Mouse (Mus musculus) heart, embryonic 13.5 days (tissue): ENCODE results near the gene Cacng3. TPM values are rescaled to one million over a fixed set of nuclear protein-coding genes. Genes with fewer than 3 reads are reported as not detected.

Experiments used
- ATAC-seq: fragments of 200-750 bp; cut with Nextera tagmentation; 2 replicates; pipeline ENCODE4 v1.8.0; 2017; ENCODE audit warnings: moderate TSS enrichment; ENCODE audit not compliant: insufficient number of reproducible peaks, low FRiP score, low TSS enrichment; ENCODE audit errors: extremely low read depth
- H3K27ac ChIP-seq: fragments of 300-500 bp; sonication (generic); replicated peaks from 2 replicates; pipeline ENCODE4 v1.5.1; 2015; ENCODE audit warnings: moderate library complexity, mild to moderate bottlenecking, inconsistent platforms
- H3K27me3 ChIP-seq: fragments of 300-500 bp; sonication (generic); replicated peaks from 2 replicates; pipeline ENCODE4 v1.6.1; 2015; ENCODE audit warnings: mild to moderate bottlenecking, inconsistent platforms
- H3K36me3 ChIP-seq: fragments of 300-500 bp; sonication (generic); 2 replicates; pipeline ENCODE4 v1.6.1; 2015; ENCODE audit warnings: mild to moderate bottlenecking, inconsistent platforms
- H3K4me1 ChIP-seq: fragments of 300-500 bp; sonication (generic); 2 replicates; pipeline ENCODE4 v1.6.1; 2015; ENCODE audit warnings: inconsistent platforms
- H3K4me2 ChIP-seq: fragments of 300-500 bp; sonication (generic); 2 replicates; pipeline ENCODE4 v1.6.1; 2015; ENCODE audit warnings: inconsistent platforms, mild to moderate bottlenecking, moderate library complexity
- H3K4me3 ChIP-seq: fragments of 300-500 bp; sonication (generic); 2 replicates; pipeline ENCODE4 v1.5.1; 2015; ENCODE audit warnings: moderate library complexity, mild to moderate bottlenecking, inconsistent platforms
- H3K9ac ChIP-seq: fragments of 300-500 bp; sonication (generic); 2 replicates; pipeline ENCODE4 v1.6.1; 2015; ENCODE audit warnings: inconsistent platforms, mild to moderate bottlenecking, moderate library complexity
- H3K9me3 ChIP-seq: fragments of 300-500 bp; sonication (generic); 2 replicates; pipeline ENCODE4 v1.6.1; 2016; ENCODE audit warnings: inconsistent platforms
- WGBS: fragments of 180-500 bp; shearing (Covaris S2); methylation state at CpG from one replicate; pipeline ENCODE4 v1.1.7; 2015; ENCODE audit warnings: mixed read lengths; 5-methylcytosine and 5-hydroxymethylcytosine counted together
- polyA plus RNA-seq: library from polyadenylated mRNA; unstranded; fragments of >200 nt; fragmentation: Nextera tagmentation; extraction: Ambion mirVana; gene quantifications from 2 replicates; pipeline ENCODE4 v1.2.1, GENCODE M21; 2015

Cacng3 gene
- polyA plus RNA-seq, 1 experiment from 2014 or later, result 0.11 TPM

DNA sequence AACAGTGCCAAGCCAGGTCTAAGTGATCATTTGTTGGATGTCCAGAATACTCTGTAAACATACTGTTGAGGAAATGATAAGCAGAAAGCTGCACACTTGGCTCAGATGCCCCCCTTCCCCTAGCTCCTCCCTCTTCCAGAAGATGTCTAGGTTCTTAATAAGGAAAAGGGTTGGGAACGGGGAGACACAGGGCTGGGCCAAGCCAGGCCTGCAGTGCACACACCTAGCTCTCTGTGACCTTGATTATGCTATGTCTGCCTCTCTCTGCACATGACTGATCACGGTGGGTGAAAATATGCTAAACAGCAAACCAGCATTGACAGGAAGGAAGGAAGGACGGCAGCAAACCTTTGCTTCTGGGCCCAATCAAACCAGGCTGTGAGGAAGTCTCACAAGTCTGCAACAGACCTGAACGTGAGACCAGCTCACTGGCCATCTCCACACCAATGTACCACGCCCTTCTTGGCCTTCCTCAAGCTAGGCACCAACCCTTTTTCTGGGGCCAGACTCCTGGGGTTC lies 53.1 kb downstream of the Cacng3 start:
- no peak for ATAC-seq
- 23% methylated on average over 5 of the region's 5 CpGs for WGBS
- Histone ChIP-seq H3K36me3 (no peaks in the 10 kb centered on the region), H3K9me3 (no peaks in the 10 kb centered on the region), H3K27me3 (no peaks in the 10 kb centered on the region), H3K4me3 (no peak overlapping the region), H3K9ac (no peak overlapping the region), H3K4me2 (no peak overlapping the region), H3K27ac (no peak overlapping the region), H3K4me1 (0 out of 2 replicates have a peak, but pooled peaks cover 3% of the 10 kb centered on the region)

DNA sequence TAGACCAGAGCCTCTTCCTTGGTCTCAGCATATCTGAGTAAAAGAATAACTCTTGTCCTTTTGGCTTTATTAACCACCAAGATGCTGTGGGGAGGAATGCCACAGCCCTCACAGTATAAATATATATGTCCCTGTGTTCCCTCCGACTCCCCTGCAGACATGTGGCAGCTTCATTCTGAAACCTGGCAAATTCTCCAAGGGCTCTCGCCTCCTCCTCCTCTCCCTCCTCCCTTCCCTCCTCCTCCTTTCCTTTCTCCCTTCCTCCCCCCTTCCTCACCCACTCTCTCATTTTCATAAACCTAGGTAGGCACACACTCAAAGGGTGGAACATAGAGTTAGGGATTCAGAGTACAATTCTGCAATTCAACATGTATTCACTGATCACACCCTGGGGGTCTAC lies 56.1 kb downstream of the Cacng3 start:
- no peaks in the 10 kb centered on the region for H3K36me3 ChIP-seq
- 70% methylated on average over 2 of the region's 2 CpGs for WGBS
- no peaks in the 10 kb centered on the region for H3K9me3 ChIP-seq
- H3K9ac ChIP-seq, result no peak overlapping the region
- no peak for ATAC-seq
- H3K4me2 ChIP-seq, result no peak overlapping the region
- no peak overlapping the region for H3K4me3 ChIP-seq
- H3K4me1 ChIP-seq, result 0 out of 2 replicates have a peak, but pooled peaks cover 3% of the 10 kb centered on the region
- H3K27ac ChIP-seq, result no peak overlapping the region
- H3K27me3 ChIP-seq, result no peaks in the 10 kb centered on the region

DNA sequence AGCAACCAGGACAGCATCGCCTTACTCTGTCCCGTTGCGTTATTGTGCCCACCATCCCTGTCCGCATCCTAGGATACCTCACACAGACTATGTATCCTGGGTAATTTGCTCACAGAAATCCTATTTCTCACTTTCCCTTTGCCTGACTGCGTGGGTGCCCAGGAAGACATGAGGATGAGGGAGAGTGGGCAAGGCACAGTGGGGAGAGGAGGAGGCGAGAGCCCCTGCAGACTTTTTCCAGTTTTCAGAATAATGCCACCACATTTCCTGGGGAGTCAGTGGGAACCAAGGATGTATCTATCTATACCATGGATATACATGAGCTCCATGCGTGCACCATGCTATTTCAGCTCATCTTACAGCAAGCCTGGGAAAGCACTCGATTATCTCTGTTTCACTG lies 57.9 kb downstream of the Cacng3 start:
- WGBS, result 82% methylated on average over 8 of the region's 8 CpGs

DNA sequence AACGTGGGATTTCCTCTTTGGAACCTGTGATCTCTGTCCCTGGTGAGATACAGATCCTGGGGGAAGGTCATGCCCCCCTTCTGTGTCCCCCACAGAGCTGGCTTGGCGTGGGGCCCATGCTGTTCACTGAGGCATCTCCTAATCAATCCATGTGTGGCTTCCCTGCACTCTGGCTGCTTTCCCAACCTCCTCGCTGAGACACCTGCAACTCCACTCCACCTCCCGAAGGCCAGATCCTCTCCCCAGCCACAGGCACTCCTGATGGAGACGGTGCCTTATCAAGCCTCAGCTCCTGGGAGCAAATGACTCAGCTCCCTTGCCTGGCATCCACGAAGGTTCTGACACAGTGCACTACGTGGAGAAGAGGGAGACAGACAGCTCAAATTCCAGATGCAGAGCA lies 58.6 kb downstream of the Cacng3 start:
- Histone ChIP-seq H3K4me1 (no peaks in the 10 kb centered on the region), H3K36me3 (no peaks in the 10 kb centered on the region), H3K27me3 (no peaks in the 10 kb centered on the region), H3K9me3 (no peaks in the 10 kb centered on the region), H3K27ac (no peak overlapping the region), H3K4me2 (no peak overlapping the region), H3K4me3 (no peak overlapping the region), H3K9ac (no peak overlapping the region)
- 13% methylated on average over 7 of the region's 7 CpGs for WGBS
- no peak for ATAC-seq

More for the DNA sequence above, 57.9 kb downstream of the Cacng3 start:
- H3K9ac ChIP-seq, result no peak overlapping the region
- no peak overlapping the region for H3K27ac ChIP-seq
- no peak overlapping the region for H3K4me2 ChIP-seq
- no peaks in the 10 kb centered on the region for H3K9me3 ChIP-seq
- H3K4me3 ChIP-seq, result no peak overlapping the region
- no peaks in the 10 kb centered on the region for H3K36me3 ChIP-seq
- no peak for ATAC-seq
- 0 out of 2 replicates have a peak, but pooled peaks cover 3% of the 10 kb centered on the region for H3K4me1 ChIP-seq
- no peaks in the 10 kb centered on the region for H3K27me3 ChIP-seq

DNA sequence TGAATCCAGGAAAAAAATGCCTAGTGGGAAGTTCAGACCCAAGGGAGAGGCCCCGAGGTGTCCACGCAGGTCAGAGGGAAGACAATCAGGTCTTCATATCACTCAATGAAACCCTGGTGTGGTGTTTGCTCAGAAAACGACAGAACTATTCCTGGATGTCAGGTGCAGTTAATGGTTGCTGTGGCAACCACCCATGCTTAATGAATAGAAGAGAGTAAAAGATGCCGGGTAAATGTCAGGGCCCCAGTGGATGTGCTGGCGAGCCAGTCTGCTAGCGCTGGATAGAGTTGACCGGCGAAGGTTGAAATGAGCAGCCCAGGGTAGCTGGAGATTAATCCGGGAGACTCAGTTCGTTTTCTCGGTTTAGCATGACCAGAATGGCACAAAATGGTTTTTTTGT lies 65.0 kb downstream of the Cacng3 start:
- Histone ChIP-seq H3K4me3 (no peak overlapping the region), H3K4me1 (no peaks in the 10 kb centered on the region), H3K27ac (no peak overlapping the region), H3K9ac (no peak overlapping the region), H3K36me3 (no peaks in the 10 kb centered on the region), H3K9me3 (no peaks in the 10 kb centered on the region), H3K4me2 (no peak overlapping the region), H3K27me3 (no peaks in the 10 kb centered on the region)
- WGBS, result 78% methylated on average over 11 of the region's 11 CpGs
- no peak for ATAC-seq

DNA sequence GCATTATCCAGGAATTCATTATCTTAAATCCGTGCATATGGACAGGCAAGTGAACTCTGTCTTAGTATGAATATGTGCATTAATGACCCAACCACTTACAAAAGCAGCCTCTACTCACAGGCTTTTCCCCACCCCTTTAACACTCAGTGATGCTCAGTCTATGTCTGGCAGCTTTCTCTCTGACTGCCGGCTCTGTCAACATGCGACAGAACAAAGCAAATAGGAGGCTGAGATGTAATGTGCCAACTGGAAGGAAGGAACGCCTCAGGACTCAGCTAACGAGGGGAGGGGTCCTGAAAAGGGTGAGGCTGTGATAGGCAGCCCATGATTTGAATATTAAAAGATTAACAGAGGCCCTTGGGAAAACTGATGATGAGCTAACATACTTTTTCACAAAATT lies 68.2 kb downstream of the Cacng3 start:
- no peak for ATAC-seq
- H3K9me3 ChIP-seq, result no peaks in the 10 kb centered on the region
- H3K4me1 ChIP-seq, result no peaks in the 10 kb centered on the region
- no peak overlapping the region for H3K9ac ChIP-seq
- H3K27ac ChIP-seq, result no peak overlapping the region
- no peaks in the 10 kb centered on the region for H3K27me3 ChIP-seq
- no peaks in the 10 kb centered on the region for H3K36me3 ChIP-seq
- H3K4me2 ChIP-seq, result no peak overlapping the region
- no peak overlapping the region for H3K4me3 ChIP-seq
- 39% methylated on average over 5 of the region's 5 CpGs for WGBS

DNA sequence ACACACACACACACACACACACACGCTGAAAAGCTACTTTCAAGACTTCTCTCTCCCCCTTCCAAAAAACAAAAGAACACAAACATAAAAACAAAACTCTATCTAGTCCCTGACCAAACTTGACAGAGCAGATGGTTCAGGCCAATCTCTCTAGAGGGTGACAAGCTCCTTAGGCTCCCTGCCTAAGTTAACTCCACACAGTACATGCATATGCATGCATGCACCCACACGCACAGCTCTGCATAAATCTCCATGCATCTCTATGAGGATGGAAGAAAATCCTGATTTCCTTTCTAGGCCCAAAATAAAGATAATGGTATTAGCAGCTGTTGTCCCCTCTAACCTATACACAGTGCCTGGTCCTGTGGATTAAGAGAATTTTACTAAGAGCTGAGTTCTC lies 70.4 kb downstream of the Cacng3 start:
- 75% methylated on average over 2 of the region's 2 CpGs for WGBS
- no peaks in the 10 kb centered on the region for H3K27me3 ChIP-seq
- H3K36me3 ChIP-seq, result no peaks in the 10 kb centered on the region
- no peaks in the 10 kb centered on the region for H3K4me1 ChIP-seq
- no peak overlapping the region for H3K27ac ChIP-seq
- no peaks in the 10 kb centered on the region for H3K9me3 ChIP-seq
- no peak overlapping the region for H3K9ac ChIP-seq
- no peak overlapping the region for H3K4me2 ChIP-seq
- H3K4me3 ChIP-seq, result no peak overlapping the region
- no peak for ATAC-seq

DNA sequence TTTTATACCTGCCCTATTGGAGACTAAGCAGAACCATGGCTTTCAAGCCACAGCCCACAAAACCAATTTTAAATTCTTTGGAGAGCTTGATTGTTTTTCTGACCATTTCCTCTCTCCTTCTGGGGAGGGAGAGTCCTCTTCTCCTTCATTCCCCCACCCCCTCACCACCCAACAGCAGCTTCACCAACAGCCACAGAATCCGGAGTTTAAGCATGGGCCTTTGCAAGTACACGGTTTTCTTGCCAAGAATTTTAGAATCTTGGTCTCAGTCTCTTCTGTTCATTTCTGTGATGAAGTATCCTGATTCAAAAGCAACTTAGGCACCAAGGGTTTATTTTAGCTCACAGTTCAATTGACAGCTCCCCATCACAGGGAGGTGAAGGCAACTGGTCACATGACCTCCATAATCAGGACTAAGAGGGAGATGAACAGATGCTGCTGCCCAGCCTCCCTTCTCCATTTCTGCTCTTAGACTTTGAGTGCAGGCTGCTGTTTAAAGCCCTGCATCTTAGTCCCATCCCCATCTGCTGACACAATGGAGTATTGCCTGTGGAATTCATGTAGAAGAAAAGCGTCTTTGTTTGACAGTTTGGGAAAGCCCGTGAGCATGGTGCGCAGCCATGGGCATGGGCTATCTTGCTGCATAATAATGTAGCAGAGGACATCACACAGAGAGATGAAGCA lies 85.8 kb downstream of the Cacng3 start:
- Histone ChIP-seq H3K4me3 (no peak overlapping the region), H3K4me2 (no peak overlapping the region), H3K27me3 (no peaks in the 10 kb centered on the region), H3K9ac (no peak overlapping the region), H3K27ac (no peak overlapping the region), H3K36me3 (no peaks in the 10 kb centered on the region), H3K9me3 (no peaks in the 10 kb centered on the region), H3K4me1 (no peaks in the 10 kb centered on the region)
- ATAC-seq, result no peak
- WGBS, result 77% methylated on average over 5 of the region's 5 CpGs

DNA sequence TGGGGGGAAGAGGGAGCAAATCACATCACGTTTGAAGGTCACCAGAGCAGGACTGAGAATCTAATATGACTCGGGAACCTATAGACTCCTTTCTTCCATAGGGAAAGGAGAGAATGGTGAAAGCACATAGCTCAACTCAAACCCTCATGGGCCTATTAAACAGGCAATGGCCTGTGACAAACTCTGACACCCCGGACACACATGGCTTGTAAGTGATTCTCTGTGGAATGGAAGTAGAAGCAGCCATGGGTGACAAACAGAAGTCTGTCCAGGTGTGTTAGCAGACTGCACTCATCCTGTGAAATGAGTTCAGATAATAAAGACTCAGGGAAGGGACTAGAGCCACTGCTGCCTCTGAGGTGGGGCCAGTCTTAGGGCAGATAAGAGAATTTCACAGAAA lies 88.4 kb downstream of the Cacng3 start:
- Histone ChIP-seq H3K9me3 (peaks cover 14% of the 10 kb centered on the region), H3K4me1 (no peaks in the 10 kb centered on the region), H3K27me3 (no peaks in the 10 kb centered on the region), H3K9ac (no peak overlapping the region), H3K27ac (no peak overlapping the region), H3K4me3 (no peak overlapping the region), H3K36me3 (no peaks in the 10 kb centered on the region), H3K4me2 (no peak overlapping the region)
- 58% methylated on average over 3 of the region's 3 CpGs for WGBS
- ATAC-seq, result no peak

DNA sequence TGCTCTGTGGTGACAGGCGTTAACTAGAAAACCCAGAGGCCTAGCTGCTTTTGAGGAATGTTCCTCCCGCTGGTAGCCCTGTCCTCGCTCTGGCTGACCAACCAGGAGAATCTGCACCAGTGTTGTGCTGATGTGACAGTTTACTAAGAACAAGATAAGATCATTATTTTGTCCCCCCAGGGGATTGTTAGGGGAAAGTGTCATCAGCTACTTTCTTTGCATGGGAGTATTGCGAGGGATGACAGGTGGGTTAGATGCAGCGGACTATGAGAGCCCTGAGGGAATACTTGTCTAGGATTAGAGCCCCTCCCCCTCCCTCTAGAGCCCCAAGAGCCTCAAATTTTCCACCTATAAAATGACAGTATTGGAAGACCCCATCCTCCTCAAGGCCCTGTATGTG lies 94.2 kb downstream of the Cacng3 start:
- no peaks in the 10 kb centered on the region for H3K27me3 ChIP-seq
- H3K4me1 ChIP-seq, result no peaks in the 10 kb centered on the region
- no peak overlapping the region for H3K27ac ChIP-seq
- 56% methylated on average over 5 of the region's 5 CpGs for WGBS
- no peak for ATAC-seq
- H3K36me3 ChIP-seq, result no peaks in the 10 kb centered on the region
- no peak overlapping the region for H3K4me3 ChIP-seq
- no peak overlapping the region for H3K4me2 ChIP-seq
- H3K9me3 ChIP-seq, result peaks cover 14% of the 10 kb centered on the region
- H3K9ac ChIP-seq, result no peak overlapping the region

DNA sequence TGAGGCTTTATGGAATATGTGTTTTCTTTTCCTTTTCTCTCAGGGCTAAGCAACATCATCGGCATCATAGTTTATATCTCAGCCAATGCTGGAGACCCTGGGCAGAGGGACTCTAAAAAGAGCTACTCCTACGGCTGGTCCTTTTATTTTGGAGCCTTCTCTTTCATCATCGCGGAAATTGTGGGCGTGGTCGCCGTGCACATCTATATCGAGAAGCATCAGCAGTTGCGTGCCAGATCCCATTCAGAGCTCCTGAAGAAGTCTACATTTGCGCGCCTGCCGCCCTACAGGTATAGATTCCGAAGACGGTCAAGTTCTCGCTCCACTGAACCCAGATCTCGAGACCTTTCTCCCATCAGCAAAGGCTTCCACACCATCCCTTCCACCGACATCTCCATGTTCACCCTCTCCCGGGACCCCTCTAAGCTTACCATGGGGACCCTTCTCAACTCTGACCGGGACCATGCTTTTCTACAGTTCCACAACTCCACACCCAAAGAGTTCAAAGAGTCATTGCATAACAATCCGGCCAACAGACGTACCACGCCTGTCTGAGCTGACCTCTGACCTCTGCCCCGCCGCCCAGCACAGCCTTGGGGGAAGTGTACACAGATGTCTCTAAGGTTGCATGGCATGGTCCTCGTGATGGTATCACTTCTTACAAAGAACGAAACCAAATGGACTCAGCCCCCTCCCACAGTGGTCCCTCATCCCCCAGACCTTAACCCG lies 98.2 kb downstream of the Cacng3 start:
- no peak for ATAC-seq
- WGBS, result 86% methylated on average over 27 of the region's 27 CpGs

More for the DNA sequence above, 98.2 kb downstream of the Cacng3 start:
- H3K36me3 ChIP-seq, result no peaks in the 10 kb centered on the region
- H3K9ac ChIP-seq, result no peak overlapping the region
- no peak overlapping the region for H3K27ac ChIP-seq
- H3K27me3 ChIP-seq, result no peaks in the 10 kb centered on the region
- 0 out of 2 replicates have a peak, but pooled peaks cover 2% of the 10 kb centered on the region for H3K9me3 ChIP-seq
- no peak overlapping the region for H3K4me2 ChIP-seq
- H3K4me3 ChIP-seq, result no peak overlapping the region
- no peaks in the 10 kb centered on the region for H3K4me1 ChIP-seq
